Mouse (Mus musculus): Measurements from ENCODE around the gene Clec2i. TPM values are rescaled to one million over a fixed set of nuclear protein-coding genes. Genes with fewer than 3 reads are reported as not detected.

Gene Clec2i
- not detected in 2 replicates for polyA plus RNA-seq (2021; fragmentation: Nextera tagmentation)
- long read RNA-seq, experiment 1: 0 reads
- long read RNA-seq, experiment 2: 0 reads

GRCm38 (mm10) chr6:128887091-128887790 lies at the start of gene Clec2i:
TSS of gene Clec2i (plus strand) at chr6:128887588.

GRCm38 (mm10) chr6:128890948-128891355 lies 3.6 kb downstream of the Clec2i start, which contains the start of gene BC035044:
TSS of gene BC035044 (minus strand) at chr6:128891126.

GRCm38 (mm10) chr6:128934081-128934480 lies 46.7 kb downstream of the Clec2i start, which contains the start of gene Clec2g:
TSS of gene Clec2g (plus strand) at chr6:128934381.

Other genes starting within 250 kb of the Clec2i start
- not detected in 2 replicates for gene Clec2h, start 225.2 kb upstream of the Clec2i start, polyA plus RNA-seq (2021; fragmentation: Nextera tagmentation)
- not detected in 2 replicates for gene Klrb1, start 164.5 kb upstream of the Clec2i start, polyA plus RNA-seq (2021; fragmentation: Nextera tagmentation)
- not detected in 2 replicates for gene Klrb1c, start 98.4 kb upstream of the Clec2i start, polyA plus RNA-seq (2021; fragmentation: Nextera tagmentation)
- not detected in 2 replicates for gene Gm44511, start 61.3 kb upstream of the Clec2i start, polyA plus RNA-seq (2021; fragmentation: Nextera tagmentation)
- gene Klrb1b, start 61.3 kb upstream of the Clec2i start, polyA plus RNA-seq (2021; fragmentation: Nextera tagmentation): not detected in 2 replicates
- gene BC035044, start 3.5 kb downstream of the Clec2i start, polyA plus RNA-seq (2021; fragmentation: Nextera tagmentation): 1.0 and 1.2 TPM in 2 replicates
- gene Clec2g, start 46.8 kb downstream of the Clec2i start, polyA plus RNA-seq (2021; fragmentation: Nextera tagmentation): not detected in 2 replicates
- not detected in 2 replicates for gene Klrb1f, start 158.3 kb downstream of the Clec2i start, polyA plus RNA-seq (2021; fragmentation: Nextera tagmentation)
- gene Clec2e, start 213.3 kb downstream of the Clec2i start, polyA plus RNA-seq (2021; fragmentation: Nextera tagmentation): 0.09 TPM in 1 of 2 replicates, not detected in the other

Data from left cerebral cortex, adult 6 months (tissue).